Mouse (Mus musculus): ENCODE measurements around the gene Olfr1206.

Olfr1206 gene

GRCm38 (mm10) chr2:88862931-88863330, at the start of gene Olfr1206:
Gene Olfr1206 (plus strand): TSS chr2:88863231.
- DNase-seq (ENCODE audit: low spot score): no peak

GRCm38 (mm10) chr2:88814196-88814595, 48.8 kb upstream of the Olfr1206 start, which contains the start of gene Olfr1202:
Gene Olfr1202 (plus strand): TSS chr2:88814496.
- no peak for DNase-seq (ENCODE audit: low spot score)

GRCm38 (mm10) chr2:88829437-88829836, 33.6 kb upstream of the Olfr1206 start, which contains the start of gene Olfr1205:
Gene Olfr1205 (plus strand): TSS chr2:88829737.
- DNase-seq (ENCODE audit: low spot score): no peak

- DNase-seq (ENCODE audit: low spot score): no peak
Observed at GRCm38 (mm10) chr2:88838477-88838876, 24.6 kb upstream of the Olfr1206 start.

- no peak for DNase-seq (ENCODE audit: low spot score)
Observed at GRCm38 (mm10) chr2:88848992-88849391, 14.0 kb upstream of the Olfr1206 start, which contains the start of gene Olfr1204. Gene Olfr1204 (plus strand): TSS chr2:88849292.

- DNase-seq (ENCODE audit: low spot score): no peak
Observed at GRCm38 (mm10) chr2:88902211-88902610, 39.2 kb downstream of the Olfr1206 start, which contains the start of gene Olfr1208. Gene Olfr1208 (minus strand): TSS chr2:88902311.

GRCm38 (mm10) chr2:88915057-88915456, 52.0 kb downstream of the Olfr1206 start, which contains the start of gene Olfr1209:
Gene Olfr1209 (minus strand): TSS chr2:88915157.
- DNase-seq (ENCODE audit: low spot score): no peak

Measured in embryo, embryonic 10.5 days (tissue).